Mouse (Mus musculus): ENCODE measurements around the gene Themis2. TPM values are rescaled to one million over a fixed set of nuclear protein-coding genes. Genes with fewer than 3 reads are reported as not detected.

Themis2 gene
- polyA plus RNA-seq, 1 experiment from 2014 or later, result 1.3 TPM

DNA sequence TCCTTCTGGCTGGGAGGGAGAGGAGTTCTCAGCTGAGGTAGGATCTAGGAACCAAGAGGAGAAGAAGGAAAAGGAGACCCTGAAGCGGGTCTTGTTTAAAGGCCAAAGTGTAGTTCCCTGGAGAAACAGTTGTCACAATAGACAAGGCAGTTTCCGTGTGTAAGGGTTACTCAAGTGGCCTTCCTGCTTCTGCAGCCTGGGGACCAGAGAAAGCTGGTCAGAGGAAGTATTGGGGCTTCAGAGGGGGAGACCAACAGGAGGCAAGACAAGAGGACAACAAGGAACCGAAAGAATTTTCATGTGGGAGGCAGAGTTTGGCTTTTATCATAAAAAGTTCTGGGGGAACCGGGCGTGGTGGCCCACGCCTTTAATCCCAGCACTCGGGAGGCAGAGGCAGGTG, 20.2 kb upstream of the Themis2 start:
- ATAC-seq (ENCODE audit: low read depth), result no peak

DNA sequence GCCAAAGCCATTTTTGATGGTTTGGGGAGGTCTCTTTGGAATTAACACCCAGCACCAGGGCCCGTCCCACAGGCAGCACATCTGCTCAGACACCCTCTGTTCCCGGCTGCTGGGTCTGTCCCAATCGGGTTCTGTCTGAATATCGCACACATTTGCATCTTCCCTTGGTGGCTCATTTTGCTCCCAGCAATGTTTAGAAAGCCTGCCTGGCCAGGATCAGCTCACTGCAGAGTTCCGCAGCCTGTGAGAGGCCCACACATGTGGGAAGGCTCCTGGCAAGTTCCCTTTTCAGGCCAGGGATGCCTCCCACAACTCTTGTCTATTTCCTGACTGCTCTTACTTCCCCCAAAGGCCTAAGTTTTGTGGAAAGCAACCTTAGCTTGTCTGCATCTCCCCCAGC, 13.4 kb upstream of the Themis2 start:
- Histone ChIP-seq H3K4me3 (ENCODE audit: low read length) (no peak overlapping the region), H3K36me3 (ENCODE audit: control insufficient read depth, insufficient read depth, low read length) (no peaks in the 10 kb centered on the region), H3K9me3 (ENCODE audit: control insufficient read depth, low read length) (peaks cover 9% of the 10 kb centered on the region), H3K9ac (ENCODE audit: low read length) (no peak overlapping the region), H3K4me1 (replicated peaks; ENCODE audit: control insufficient read depth, insufficient read depth, low read length) (no peaks in the 10 kb centered on the region), H3K27ac (ENCODE audit: low read length) (no peak overlapping the region), H3K4me2 (ENCODE audit: low read depth, low read length) (no peak overlapping the region), H3K27me3 (ENCODE audit: control insufficient read depth, insufficient read depth, low read depth, low read length) (no peaks in the 10 kb centered on the region)
- no peak for ATAC-seq (ENCODE audit: low read depth)
- 89% methylated on average over 5 of the region's 5 CpGs for WGBS

More for the DNA sequence above, 20.2 kb upstream of the Themis2 start:
- WGBS, result 76% methylated on average over 7 of the region's 7 CpGs
- Histone ChIP-seq H3K9ac (ENCODE audit: low read length) (no peak overlapping the region), H3K36me3 (ENCODE audit: control insufficient read depth, insufficient read depth, low read length) (no peaks in the 10 kb centered on the region), H3K27me3 (ENCODE audit: control insufficient read depth, insufficient read depth, low read depth, low read length) (no peaks in the 10 kb centered on the region), H3K4me1 (replicated peaks; ENCODE audit: control insufficient read depth, insufficient read depth, low read length) (no peaks in the 10 kb centered on the region), H3K27ac (ENCODE audit: low read length) (no peak overlapping the region), H3K4me2 (ENCODE audit: low read depth, low read length) (no peak overlapping the region), H3K9me3 (ENCODE audit: control insufficient read depth, low read length) (peaks cover 3% of the 10 kb centered on the region; the same call in 1 of the 2 replicates), H3K4me3 (ENCODE audit: low read length) (no peak overlapping the region)

DNA sequence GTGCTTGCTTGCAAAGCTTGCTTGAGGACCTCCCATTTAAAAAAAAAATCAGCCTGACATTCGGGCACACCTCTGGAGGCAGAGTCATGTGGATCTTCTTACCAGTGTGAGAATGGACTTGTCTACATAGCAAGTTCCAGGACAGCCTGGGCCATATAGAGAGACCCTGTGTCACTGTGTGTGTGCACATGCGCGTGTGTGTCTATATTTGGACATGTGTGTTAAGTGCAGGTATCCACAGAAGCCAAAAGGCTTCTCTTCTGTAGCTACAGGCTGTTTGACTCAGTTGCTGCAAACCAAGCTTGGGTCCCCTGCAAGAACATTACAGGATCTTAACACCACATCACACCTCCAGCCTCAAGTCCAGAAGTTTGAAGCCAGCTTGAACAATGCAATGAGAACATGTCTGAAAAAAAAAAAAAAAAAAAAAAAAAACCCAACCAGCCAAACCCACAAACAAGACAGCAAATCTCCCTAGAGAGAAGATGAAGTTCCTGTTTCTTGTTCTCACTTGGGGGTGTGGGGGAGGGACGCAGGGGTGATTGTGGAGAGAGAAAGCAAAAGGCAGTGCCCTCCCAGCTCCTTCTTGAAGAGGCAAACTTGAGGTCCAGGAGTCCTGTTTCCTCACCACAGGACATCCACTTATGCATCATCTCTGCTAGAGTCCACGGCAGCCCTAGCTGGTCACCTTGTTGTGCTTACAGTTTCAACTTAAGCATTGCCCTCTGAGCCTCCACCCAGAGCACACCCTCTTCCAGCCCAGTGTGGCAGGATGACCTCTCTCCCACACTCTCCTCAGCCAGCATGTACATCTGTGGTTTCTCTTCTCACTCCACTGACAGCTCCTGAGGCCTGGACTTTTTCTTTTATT, 11.8 kb upstream of the Themis2 start:
- WGBS, result 55% methylated on average over 5 of the region's 5 CpGs
- no peaks in the 10 kb centered on the region for H3K4me1 ChIP-seq (replicated peaks; ENCODE audit: control insufficient read depth, insufficient read depth, low read length)
- no peak overlapping the region for H3K27ac ChIP-seq (ENCODE audit: low read length)
- no peak overlapping the region for H3K4me2 ChIP-seq (ENCODE audit: low read depth, low read length)
- no peak overlapping the region for H3K9ac ChIP-seq (ENCODE audit: low read length)
- no peaks in the 10 kb centered on the region for H3K27me3 ChIP-seq (ENCODE audit: control insufficient read depth, insufficient read depth, low read depth, low read length)
- no peak overlapping the region for H3K4me3 ChIP-seq (ENCODE audit: low read length)
- ATAC-seq (ENCODE audit: low read depth), result no peak
- no peaks in the 10 kb centered on the region for H3K36me3 ChIP-seq (ENCODE audit: control insufficient read depth, insufficient read depth, low read length)
- H3K9me3 ChIP-seq (ENCODE audit: control insufficient read depth, low read length), result peaks cover 9% of the 10 kb centered on the region

DNA sequence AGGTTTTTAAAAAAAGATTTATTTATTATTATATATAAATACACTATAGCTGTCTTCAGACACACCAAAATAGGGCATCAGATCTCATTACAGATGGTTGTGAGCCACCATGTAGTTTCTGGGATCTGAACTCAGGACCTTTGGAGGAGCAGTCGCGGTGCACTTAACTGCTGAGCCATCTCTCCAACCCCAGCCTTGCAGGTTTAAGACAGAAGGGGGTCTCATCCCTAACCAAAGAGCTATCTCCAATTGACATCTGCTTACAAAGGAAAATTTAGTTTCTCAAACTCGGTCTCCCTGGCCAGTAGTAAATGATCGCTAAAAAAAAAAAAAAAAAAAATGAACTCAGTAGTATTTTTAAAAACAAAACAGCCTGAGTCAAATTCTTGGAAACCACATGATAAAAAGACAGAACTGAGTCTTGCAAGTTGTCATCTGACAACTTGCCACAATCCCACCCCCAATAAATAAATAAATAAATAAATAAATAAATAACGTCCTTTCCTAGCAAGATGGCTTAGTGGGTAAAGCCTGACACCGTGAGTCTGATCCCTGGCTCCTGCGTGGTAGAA, 10.5 kb upstream of the Themis2 start:
- H3K4me3 ChIP-seq (ENCODE audit: low read length), result no peak overlapping the region
- H3K27me3 ChIP-seq (ENCODE audit: control insufficient read depth, insufficient read depth, low read depth, low read length), result no peaks in the 10 kb centered on the region
- H3K27ac ChIP-seq (ENCODE audit: low read length), result no peak overlapping the region
- WGBS, result 84% methylated on average over 7 of the region's 7 CpGs
- H3K9ac ChIP-seq (ENCODE audit: low read length), result no peak overlapping the region
- H3K4me2 ChIP-seq (ENCODE audit: low read depth, low read length), result no peak overlapping the region
- H3K4me1 ChIP-seq (replicated peaks; ENCODE audit: control insufficient read depth, insufficient read depth, low read length), result no peaks in the 10 kb centered on the region; the same call in 1 of the 2 replicates
- H3K36me3 ChIP-seq (ENCODE audit: control insufficient read depth, insufficient read depth, low read length), result no peaks in the 10 kb centered on the region
- no peak for ATAC-seq (ENCODE audit: low read depth)
- H3K9me3 ChIP-seq (ENCODE audit: control insufficient read depth, low read length), result peaks cover 8% of the 10 kb centered on the region

DNA sequence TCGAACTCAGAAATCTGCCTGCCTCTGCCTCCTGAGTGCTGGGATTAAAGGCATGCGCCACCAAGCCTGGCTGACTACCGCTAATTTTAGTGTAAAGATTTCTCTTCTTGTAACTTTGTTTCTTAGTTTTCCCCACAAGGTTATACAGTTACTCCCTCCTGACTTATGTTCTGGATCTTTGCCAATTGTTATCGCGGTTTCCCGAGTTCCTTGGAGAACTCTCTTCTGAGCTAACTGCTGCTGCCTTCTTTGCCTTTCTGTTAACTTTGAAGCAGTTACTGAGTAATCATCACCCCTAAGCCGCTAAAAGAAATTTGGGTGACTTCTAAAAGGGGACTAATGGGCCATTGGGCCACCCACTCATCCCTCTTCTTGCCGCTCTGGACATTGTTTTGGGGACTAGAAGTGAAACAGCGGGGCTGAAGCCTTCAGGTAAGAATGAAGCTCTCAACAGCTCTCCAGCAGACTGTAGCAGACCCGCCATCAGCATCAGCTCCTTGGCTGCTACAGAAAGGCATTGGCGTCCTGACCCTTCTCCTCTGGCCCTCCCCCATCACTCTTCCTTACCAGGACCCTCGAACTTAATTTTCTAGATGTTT, 9.5 kb upstream of the Themis2 start:
- no peak overlapping the region for H3K4me2 ChIP-seq (ENCODE audit: low read depth, low read length)
- H3K9ac ChIP-seq (ENCODE audit: low read length), result no peak overlapping the region
- H3K4me1 ChIP-seq (replicated peaks; ENCODE audit: control insufficient read depth, insufficient read depth, low read length), result no peaks in the 10 kb centered on the region; the same call in 1 of the 2 replicates
- no peaks in the 10 kb centered on the region for H3K27me3 ChIP-seq (ENCODE audit: control insufficient read depth, insufficient read depth, low read depth, low read length)
- 65% methylated on average over 12 of the region's 12 CpGs for WGBS
- no peak overlapping the region for H3K4me3 ChIP-seq (ENCODE audit: low read length)
- H3K36me3 ChIP-seq (ENCODE audit: control insufficient read depth, insufficient read depth, low read length), result no peaks in the 10 kb centered on the region
- peaks cover 3% of the 10 kb centered on the region for H3K9me3 ChIP-seq (ENCODE audit: control insufficient read depth, low read length)
- ATAC-seq (ENCODE audit: low read depth), result no peak
- H3K27ac ChIP-seq (ENCODE audit: low read length), result no peak overlapping the region

DNA sequence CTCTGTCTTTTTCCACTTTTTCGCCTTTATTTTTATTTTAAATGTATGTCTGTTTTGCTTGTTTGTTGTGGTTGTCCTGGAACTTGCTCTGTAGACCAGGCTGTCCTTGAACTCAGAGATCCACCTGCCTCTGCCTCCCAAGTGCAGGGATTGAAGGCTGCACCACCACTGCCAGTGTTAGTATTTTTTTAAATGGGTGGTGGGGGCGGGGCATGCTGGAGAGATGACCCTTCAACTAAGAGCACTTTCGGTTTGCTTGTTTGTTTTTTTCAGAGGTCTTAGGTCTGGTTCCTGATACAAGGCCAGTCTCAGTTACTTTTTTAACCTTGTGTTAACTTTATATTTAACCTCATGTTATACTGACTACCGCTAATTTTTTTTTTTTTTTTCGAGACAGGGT, 9.0 kb upstream of the Themis2 start:
- H3K27ac ChIP-seq (ENCODE audit: low read length), result no peak overlapping the region
- H3K4me2 ChIP-seq (ENCODE audit: low read depth, low read length), result no peak overlapping the region
- H3K4me1 ChIP-seq (replicated peaks; ENCODE audit: control insufficient read depth, insufficient read depth, low read length), result no peaks in the 10 kb centered on the region; the same call in 1 of the 2 replicates
- no peak overlapping the region for H3K9ac ChIP-seq (ENCODE audit: low read length)
- 76% methylated on average over 5 of the region's 5 CpGs for WGBS
- H3K27me3 ChIP-seq (ENCODE audit: control insufficient read depth, insufficient read depth, low read depth, low read length), result no peaks in the 10 kb centered on the region
- H3K4me3 ChIP-seq (ENCODE audit: low read length), result no peak overlapping the region
- ATAC-seq (ENCODE audit: low read depth), result no peak
- no peaks in the 10 kb centered on the region for H3K36me3 ChIP-seq (ENCODE audit: control insufficient read depth, insufficient read depth, low read length)
- H3K9me3 ChIP-seq (ENCODE audit: control insufficient read depth, low read length), result no peaks in the 10 kb centered on the region

DNA sequence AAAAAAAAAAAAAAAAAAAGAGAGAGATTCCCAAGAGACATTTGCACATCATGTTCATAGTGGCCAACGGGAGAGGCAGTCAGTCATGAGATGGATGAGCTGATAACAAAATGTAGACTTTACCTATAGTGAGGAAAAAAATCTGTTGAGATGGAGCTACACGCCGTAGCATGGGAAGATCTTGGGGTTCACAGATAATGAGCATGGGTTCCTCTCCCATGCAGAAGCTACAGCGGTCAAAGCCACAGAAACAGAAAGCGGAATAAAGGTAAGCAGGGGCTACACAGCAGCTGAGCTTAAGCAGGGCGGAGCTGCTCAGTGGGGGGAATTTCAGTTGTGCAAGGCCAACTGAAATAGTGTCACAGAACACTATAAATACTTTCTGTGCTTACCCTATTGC, 8.1 kb upstream of the Themis2 start:
- H3K4me2 ChIP-seq (ENCODE audit: low read depth, low read length), result no peak overlapping the region
- no peak overlapping the region for H3K4me3 ChIP-seq (ENCODE audit: low read length)
- no peaks in the 10 kb centered on the region for H3K27me3 ChIP-seq (ENCODE audit: control insufficient read depth, insufficient read depth, low read depth, low read length)
- 85% methylated on average over 6 of the region's 6 CpGs for whole genome bisulfite sequencing
- no peaks in the 10 kb centered on the region for H3K36me3 ChIP-seq (ENCODE audit: control insufficient read depth, insufficient read depth, low read length)
- H3K9ac ChIP-seq (ENCODE audit: low read length), result no peak overlapping the region
- H3K27ac ChIP-seq (ENCODE audit: low read length), result no peak overlapping the region
- ATAC-seq (ENCODE audit: low read depth), result no peak
- no peaks in the 10 kb centered on the region for H3K9me3 ChIP-seq (ENCODE audit: control insufficient read depth, low read length)
- no peaks in the 10 kb centered on the region; the same call in 1 of the 2 replicates for H3K4me1 ChIP-seq (replicated peaks; ENCODE audit: control insufficient read depth, insufficient read depth, low read length)

DNA sequence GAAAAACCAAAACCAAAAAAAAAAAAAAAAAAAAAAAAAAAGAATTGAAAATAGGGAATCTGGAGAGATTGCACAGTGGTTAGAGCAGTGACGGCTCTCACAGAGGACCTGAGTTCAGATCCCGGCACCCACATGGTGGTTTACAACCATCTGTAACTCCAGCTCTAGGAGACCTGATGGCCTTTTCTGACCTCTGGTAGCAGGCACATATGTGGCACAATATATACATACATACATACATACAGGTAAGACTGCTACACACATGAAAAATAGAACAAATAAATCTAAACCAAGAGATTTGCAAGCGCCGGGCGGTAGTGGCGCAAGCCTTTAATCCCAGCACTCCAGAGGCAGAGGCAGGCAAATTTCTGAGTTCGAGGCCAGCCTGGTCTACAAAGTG, 7.7 kb upstream of the Themis2 start:
- no peak overlapping the region for H3K9ac ChIP-seq (ENCODE audit: low read length)

GRCm38 (mm10) chr4:132803212-132803611, 7.0 kb upstream of the Themis2 start:
- no peaks in the 10 kb centered on the region; the same call in 1 of the 2 replicates for H3K4me1 ChIP-seq (replicated peaks; ENCODE audit: control insufficient read depth, insufficient read depth, low read length)
- no peak overlapping the region for H3K4me2 ChIP-seq (ENCODE audit: low read depth, low read length)
- no peaks in the 10 kb centered on the region for H3K27me3 ChIP-seq (ENCODE audit: control insufficient read depth, insufficient read depth, low read depth, low read length)
- no peak for ATAC-seq (ENCODE audit: low read depth)
- H3K4me3 ChIP-seq (ENCODE audit: low read length), result no peak overlapping the region
- H3K9ac ChIP-seq (ENCODE audit: low read length), result no peak overlapping the region
- no peaks in the 10 kb centered on the region for H3K9me3 ChIP-seq (ENCODE audit: control insufficient read depth, low read length)
- no peaks in the 10 kb centered on the region for H3K36me3 ChIP-seq (ENCODE audit: control insufficient read depth, insufficient read depth, low read length)
- 86% methylated on average over 5 of the region's 5 CpGs for WGBS
- H3K27ac ChIP-seq (ENCODE audit: low read length), result no peak overlapping the region

More for the DNA sequence above, 7.7 kb upstream of the Themis2 start:
- H3K27ac ChIP-seq (ENCODE audit: low read length), result no peak overlapping the region
- no peak overlapping the region for H3K4me3 ChIP-seq (ENCODE audit: low read length)
- no peaks in the 10 kb centered on the region; the same call in 1 of the 2 replicates for H3K4me1 ChIP-seq (replicated peaks; ENCODE audit: control insufficient read depth, insufficient read depth, low read length)
- no peak overlapping the region for H3K4me2 ChIP-seq (ENCODE audit: low read depth, low read length)
- H3K9me3 ChIP-seq (ENCODE audit: control insufficient read depth, low read length), result no peaks in the 10 kb centered on the region
- no peaks in the 10 kb centered on the region for H3K27me3 ChIP-seq (ENCODE audit: control insufficient read depth, insufficient read depth, low read depth, low read length)
- 96% methylated on average over 7 of the region's 7 CpGs for WGBS
- no peaks in the 10 kb centered on the region for H3K36me3 ChIP-seq (ENCODE audit: control insufficient read depth, insufficient read depth, low read length)
- no peak for ATAC-seq (ENCODE audit: low read depth)

Data from lung, embryonic 16.5 days (tissue).